Mouse (Mus musculus) activated CD4-positive, CD25-positive, alpha-beta regulatory T cell, adult 4 months (primary cell): Measurements from ENCODE around the gene Wdr53. TPM values are rescaled to one million over a fixed set of nuclear protein-coding genes. Genes with fewer than 3 reads are reported as not detected.
"Not testable (repeated sequence)": the region's sequence is repeated elsewhere in the genome, so short reads cannot be mapped to it uniquely, and the experiment has no call there.

ENCODE experiments used
- ATAC-seq: one replicate; pipeline ENCODE4 v1.8.0; 2017
- polyA plus RNA-seq, 2 experiments: library from polyadenylated mRNA; unstranded; fragments of 100-300 nt; shearing (Covaris generic); gene quantifications; one replicate each; pipeline ENCODE4 v1.2.1; 2017

The Wdr53 gene
- polyA plus RNA-seq, 2 experiments from 2014 or later, result 12.5 to 16.2 TPM

GRCm38 (mm10) chr16:32280211-32280610 is 33.2 kb downstream of the Wdr53 start:
- no peak for ATAC-seq

DNA sequence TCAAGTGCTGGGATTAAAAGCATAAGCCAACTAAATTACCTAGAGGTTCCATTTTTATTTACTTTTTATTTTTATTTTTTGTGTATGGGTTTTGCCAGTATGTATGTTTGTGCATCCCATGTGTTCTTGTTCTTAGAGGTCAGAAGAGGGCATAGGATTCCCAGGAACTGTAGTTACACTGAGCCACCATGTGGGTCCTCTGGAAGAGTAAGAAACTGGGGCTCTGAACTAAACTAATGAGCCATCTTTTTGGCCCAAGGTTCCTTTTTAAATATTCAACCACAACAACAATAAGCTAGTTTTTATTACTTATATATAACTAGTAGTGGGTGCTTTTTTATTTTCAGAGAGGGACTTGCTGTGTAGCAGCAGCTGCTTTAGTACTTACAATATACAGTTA is 35.6 kb downstream of the Wdr53 start:
- no peak for ATAC-seq

GRCm38 (mm10) chr16:32291821-32292220 is 44.8 kb downstream of the Wdr53 start:
- no peak for ATAC-seq

DNA sequence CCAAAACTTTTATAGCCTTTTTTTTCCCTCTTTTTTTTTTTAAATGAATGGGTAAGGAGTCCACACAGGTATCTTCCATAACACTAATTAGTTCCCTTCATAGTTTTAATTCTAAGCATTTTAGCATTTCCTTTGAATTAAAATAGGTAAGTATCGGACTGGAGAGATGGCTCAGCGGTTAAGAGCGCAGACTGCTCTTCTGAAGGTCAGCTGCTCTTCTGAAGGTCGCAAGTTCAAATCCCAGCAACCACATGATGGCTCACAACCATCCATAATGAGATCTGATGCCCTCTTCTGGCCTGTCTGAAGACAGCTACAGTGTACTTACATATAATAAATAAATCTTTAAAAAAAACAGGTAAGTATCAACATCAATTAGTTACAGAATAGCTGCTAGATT is 52.6 kb downstream of the Wdr53 start:
- ATAC-seq, result not testable (repeated sequence)

DNA sequence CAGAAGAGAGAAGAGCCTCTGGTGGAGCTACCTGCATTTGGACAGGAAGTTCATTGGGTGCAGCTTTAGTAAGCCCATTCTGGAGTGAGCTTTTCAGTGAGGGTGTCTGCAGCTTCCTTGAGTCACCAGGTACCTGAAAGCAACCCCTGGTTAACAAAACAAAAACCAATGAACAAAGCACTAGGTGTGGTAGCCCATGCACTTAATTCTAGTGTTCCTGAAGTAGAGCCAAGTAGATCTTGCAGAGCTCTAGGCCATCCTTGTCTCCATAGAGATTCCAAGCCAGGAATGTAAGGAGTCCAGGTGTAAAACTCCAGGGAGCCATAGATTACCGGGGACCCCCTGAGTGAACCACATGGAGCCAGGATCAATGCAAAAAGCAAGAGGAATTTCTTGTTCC is 56.0 kb downstream of the Wdr53 start:
- no peak for ATAC-seq

- no peak for ATAC-seq
Measured at GRCm38 (mm10) chr16:32303886-32304285, 56.9 kb downstream of the Wdr53 start.

Other genes starting within 250 kb of the Wdr53 start
- 1 to 10 TPM; 9.4 to 9.5 TPM for gene Senp5, start 243.9 kb upstream of the Wdr53 start, polyA plus RNA-seq
- 10 to 100 TPM; 67.6 to 72.8 TPM for gene Pak2, start 167.9 kb upstream of the Wdr53 start, polyA plus RNA-seq
- gene Pigx, start 147.5 kb upstream of the Wdr53 start, polyA plus RNA-seq, result 100 to 1,000 TPM; 138 to 151 TPM
- 10 to 100 TPM; 35.3 to 39.2 TPM for gene Cep19, start 147.4 kb upstream of the Wdr53 start, polyA plus RNA-seq
- 10 to 100 TPM; 65.3 to 71.7 TPM for gene Nrros, start 81.6 kb upstream of the Wdr53 start, polyA plus RNA-seq
- not detected for gene Bex6, start 67.4 kb upstream of the Wdr53 start, polyA plus RNA-seq
- 1 to 10 TPM; 3.5 to 4.2 TPM for gene Fbxo45, start 69 bp upstream of the Wdr53 start, polyA plus RNA-seq
- not detected for gene Smco1, start 24.2 kb downstream of the Wdr53 start, polyA plus RNA-seq
- gene Rnf168, start 30.2 kb downstream of the Wdr53 start, polyA plus RNA-seq, result 10 to 100 TPM; 10.1 to 12.7 TPM
- 10 to 100 TPM; 14.2 to 16.1 TPM for gene Ubxn7, start 85.0 kb downstream of the Wdr53 start, polyA plus RNA-seq
- not detected for gene Tm4sf19, start 153.3 kb downstream of the Wdr53 start, polyA plus RNA-seq
- 1 to 10 TPM; 2.5 to 4.4 TPM for gene Tctex1d2, start 172.5 kb downstream of the Wdr53 start, polyA plus RNA-seq
- 1 to 10 TPM; 6.0 to 6.9 TPM for gene Pcyt1a, start 183.7 kb downstream of the Wdr53 start, polyA plus RNA-seq
- not detected for gene Slc51a, start 240.7 kb downstream of the Wdr53 start, polyA plus RNA-seq
- not detected for gene Zdhhc19, start 249.0 kb downstream of the Wdr53 start, polyA plus RNA-seq